Mouse (Mus musculus) bone marrow macrophage, adult 2 months (primary cell): Measurements from ENCODE around the gene Nfib. TPM values are rescaled to one million over a fixed set of nuclear protein-coding genes. Genes with fewer than 3 reads are reported as not detected.

Experiments
- H3K27ac ChIP-seq: 2 replicates; pipeline ENCODE4 v1.5.1; 2012; ENCODE audit warnings: low read depth, low read length; ENCODE audit not compliant: insufficient read depth
- H3K4me1 ChIP-seq: 2 replicates; pipeline ENCODE4 v1.6.1; 2012; ENCODE audit warnings: low read length; ENCODE audit not compliant: control insufficient read depth, insufficient read depth
- H3K4me3 ChIP-seq: 2 replicates; pipeline ENCODE4 v1.5.1; 2012; ENCODE audit warnings: mild to moderate bottlenecking, low read length, moderate library complexity; ENCODE audit not compliant: insufficient read depth
- CTCF ChIP-seq: IDR thresholded peaks from 2 replicates; pipeline ENCODE4 v1.5.1; 2012; ENCODE audit warnings: low read depth, mild to moderate bottlenecking, low read length, moderate library complexity
- POLR2A ChIP-seq: IDR thresholded peaks from 2 replicates; pipeline ENCODE4 v1.6.1; 2012; ENCODE audit warnings: mild to moderate bottlenecking, low read depth, low read length, borderline replicate concordance
- polyA plus RNA-seq: library from polyadenylated mRNA; stranded (reverse); fragments of >200 nt; gene quantifications from 2 replicates; pipeline ENCODE4 v1.2.4, GENCODE M21; 2012; ENCODE audit not compliant: missing spikeins, insufficient read depth, insufficient read length

Gene Nfib
- 0.25 and 0.56 TPM in 2 replicates for polyA plus RNA-seq

GRCm38 (mm10) chr4:82704841-82705794 is at the start of gene Nfib:
Gene Nfib, minus strand, starts transcription at chr4:82705750.
- TF ChIP-seq CTCF (no peak), POLR2A (no peak)
- H3K4me3 ChIP-seq, result no peak within 1 kb of the TSS
- no peak within 1 kb of the TSS for H3K27ac ChIP-seq
- no peaks in the 10 kb centered on the region for H3K4me1 ChIP-seq

GRCm38 (mm10) chr4:82735764-82736163 is 30.2 kb upstream of the Nfib start:
- H3K27ac ChIP-seq, result no peak overlapping the region
- no peak overlapping the region for H3K4me3 ChIP-seq
- H3K4me1 ChIP-seq, result no peaks in the 10 kb centered on the region
- TF ChIP-seq CTCF (no peak), POLR2A (no peak)

- Histone ChIP-seq H3K4me3 (no peak overlapping the region), H3K4me1 (no peaks in the 10 kb centered on the region), H3K27ac (no peak overlapping the region)
- TF ChIP-seq POLR2A (no peak), CTCF (no peak)
Observed at GRCm38 (mm10) chr4:82734765-82735481, 29.4 kb upstream of the Nfib start.

- H3K4me3 ChIP-seq, result no peak overlapping the region
- no peaks in the 10 kb centered on the region for H3K4me1 ChIP-seq
- H3K27ac ChIP-seq, result no peak overlapping the region
- TF ChIP-seq POLR2A (no peak), CTCF (no peak)
Observed at GRCm38 (mm10) chr4:82734348-82734747, 28.8 kb upstream of the Nfib start.

GRCm38 (mm10) chr4:82733636-82734035 is 28.1 kb upstream of the Nfib start:
- Histone ChIP-seq H3K4me1 (no peaks in the 10 kb centered on the region), H3K4me3 (no peak overlapping the region), H3K27ac (no peak overlapping the region)
- no peak for TF ChIP-seq POLR2A
- no peak for TF ChIP-seq CTCF

- H3K4me3 ChIP-seq, result no peak overlapping the region
- no peak overlapping the region for H3K27ac ChIP-seq
- H3K4me1 ChIP-seq, result no peaks in the 10 kb centered on the region
- no peak for TF ChIP-seq CTCF
- TF ChIP-seq POLR2A, result no peak
Observed at GRCm38 (mm10) chr4:82730248-82730887, 24.8 kb upstream of the Nfib start.

GRCm38 (mm10) chr4:82724058-82724457 is 18.5 kb upstream of the Nfib start:
- H3K4me1 ChIP-seq, result no peaks in the 10 kb centered on the region
- TF ChIP-seq CTCF, result no peak
- H3K4me3 ChIP-seq, result no peak overlapping the region
- H3K27ac ChIP-seq, result no peak overlapping the region

- no peak overlapping the region for H3K4me3 ChIP-seq
- TF ChIP-seq POLR2A (no peak), CTCF (no peak)
- H3K4me1 ChIP-seq, result no peaks in the 10 kb centered on the region
- H3K27ac ChIP-seq, result no peak overlapping the region
Observed at GRCm38 (mm10) chr4:82723048-82723447, 17.5 kb upstream of the Nfib start.

GRCm38 (mm10) chr4:82715833-82716232 is 10.3 kb upstream of the Nfib start:
- no peak overlapping the region for H3K27ac ChIP-seq
- no peak overlapping the region for H3K4me3 ChIP-seq
- TF ChIP-seq POLR2A (no peak), CTCF (no peak)
- H3K4me1 ChIP-seq, result no peaks in the 10 kb centered on the region
